9 mouse cellular contexts compared by ENCODE assay signal in the genomic region with DNA sequence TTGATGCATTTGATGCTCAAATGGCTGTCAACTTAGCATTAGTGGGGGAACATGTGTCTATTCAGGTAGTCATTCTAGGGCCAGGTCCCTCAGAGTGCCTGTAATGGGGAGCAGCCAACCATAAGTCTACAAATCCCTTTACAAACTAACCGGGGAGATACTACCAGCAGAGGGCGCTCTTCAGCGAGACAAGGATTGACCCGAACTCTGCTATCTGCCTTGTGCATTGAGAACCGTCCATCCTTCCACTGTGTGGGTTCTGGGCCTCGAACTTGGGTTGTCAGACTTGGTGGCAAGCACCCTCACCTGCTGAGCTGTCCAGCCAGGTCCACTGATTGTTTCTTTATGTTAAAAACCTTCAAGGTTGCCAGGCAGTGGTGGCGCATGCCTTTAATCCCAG. TPM values are rescaled to one million over a fixed set of nuclear protein-coding genes. Genes with fewer than 3 reads are reported as not detected.
A peak's percentile ranks its signal among the peaks of the same experiment; 100 is the strongest.
DNase-seq lines count a peak whose midpoint lies in the region; ATAC-seq lines count a peak whose summit lies in the region.
"Had no signal": no experiment of that assay in that cellular context is flagged by ENCODE, and none has a peak within 500 bp of the region (broad histone marks: within the 10 kb centered on the region; RNA-seq: fewer than 3 reads in every experiment).

No protein-coding gene starts in this region.

- peaks cover 23% of the 10 kb centered on the region for H3K4me1 ChIP-seq in hindbrain, embryonic 10.5 days (replicated peaks)
- H3K4me1 ChIP-seq in hindbrain, embryonic 13.5 days (replicated peaks) = peaks cover 16% of the 10 kb centered on the region; the same call in 1 of the 2 replicates
- H3K4me1 ChIP-seq in midbrain, embryonic 13.5 days (replicated peaks) = no peaks in the 10 kb centered on the region

- H3K27ac ChIP-seq in hindbrain, embryonic 10.5 days = no peak overlapping the region
- H3K27ac ChIP-seq in hindbrain, embryonic 13.5 days = no peak overlapping the region
- no peak overlapping the region for H3K27ac ChIP-seq in midbrain, embryonic 13.5 days
- H3K27ac ChIP-seq: limb, embryonic 12.5 days had no signal

- DNase-seq in hindbrain, embryonic 10.5 days (ENCODE audit: low spot score) = peak; percentile 76
- DNase-seq in MN1 (ENCODE audit: low spot score) = peak; percentile 90
- DNase-seq in cerebellum, adult 9-10 months = peak; percentile 80
- peak; percentile 51 to 52 for DNase-seq in gastrocnemius, postnatal 36 days
- peak; percentile 55 to 87 for DNase-seq in layer of hippocampus, postnatal 25 days (ENCODE audit: extremely low spot score in 1 of 2, low spot score in 1 of 2)
- peak; percentile 90 for DNase-seq in splenic B cell, adult 2 months (ENCODE audit: low read depth, low spot score)

- H3K9ac ChIP-seq in hindbrain, embryonic 13.5 days = no peak overlapping the region
- no peak overlapping the region for H3K9ac ChIP-seq in midbrain, embryonic 13.5 days (replicated peaks)
- H3K9ac ChIP-seq: limb, embryonic 12.5 days had no signal

- no peak for ATAC-seq in hindbrain, embryonic 13.5 days (ENCODE audit: low FRiP score)
- ATAC-seq in midbrain, embryonic 13.5 days = peak; percentile 20; the same call in 1 of the 2 replicates

- 0 out of 2 replicates have a peak, but pooled peaks cover 4% of the 10 kb centered on the region for H3K9me3 ChIP-seq in hindbrain, embryonic 10.5 days
- peaks cover 7% of the 10 kb centered on the region; the same call in 1 of the 2 replicates for H3K9me3 ChIP-seq in hindbrain, embryonic 13.5 days
- peaks cover 6% of the 10 kb centered on the region; the same call in 1 of the 2 replicates for H3K9me3 ChIP-seq in midbrain, embryonic 13.5 days

- WGBS in hindbrain, embryonic 10.5 days = 24% methylated on average over 7 of the region's 7 CpGs
- 25% methylated on average over 7 of the region's 7 CpGs for WGBS in hindbrain, embryonic 13.5 days
- WGBS in midbrain, embryonic 13.5 days = 22% methylated on average over 7 of the region's 7 CpGs

- intact Hi-C loops in gastrocnemius, postnatal 36 days (cut with DNase I) = loop anchor here (2.0 kb wide), 1 partner anchor 166 kb away; no protein-coding TSS in a partner anchor

- no peaks in the 10 kb centered on the region for H3K36me3 ChIP-seq in hindbrain, embryonic 10.5 days
- H3K36me3 ChIP-seq in hindbrain, embryonic 13.5 days = no peaks in the 10 kb centered on the region
- H3K36me3 ChIP-seq in midbrain, embryonic 13.5 days = no peaks in the 10 kb centered on the region
- H3K36me3 ChIP-seq in splenic B cell, adult 2 months (ENCODE audit: control insufficient read depth, insufficient read depth, low read length, poor library complexity, severe bottlenecking) = no peaks in the 10 kb centered on the region
- H3K36me3 ChIP-seq: limb, embryonic 12.5 days had no signal

- H3K4me3 ChIP-seq in hindbrain, embryonic 10.5 days = no peak overlapping the region
- no peak overlapping the region for H3K4me3 ChIP-seq in hindbrain, embryonic 13.5 days
- no peak overlapping the region for H3K4me3 ChIP-seq in midbrain, embryonic 13.5 days (replicated peaks)
- H3K4me3 ChIP-seq: limb, embryonic 12.5 days had no signal

- peaks cover 8% of the 10 kb centered on the region; the same call in 1 of the 2 replicates for H3K27me3 ChIP-seq in hindbrain, embryonic 10.5 days (ENCODE audit: insufficient read depth, poor library complexity, severe bottlenecking)
- H3K27me3 ChIP-seq in hindbrain, embryonic 13.5 days = no peaks in the 10 kb centered on the region
- no peaks in the 10 kb centered on the region for H3K27me3 ChIP-seq in midbrain, embryonic 13.5 days
- H3K27me3 ChIP-seq in splenic B cell, adult 2 months (ENCODE audit: control insufficient read depth, insufficient read depth, low read length, poor library complexity, severe bottlenecking) = no peaks in the 10 kb centered on the region
- H3K27me3 ChIP-seq: limb, embryonic 12.5 days had no signal

- H3K4me2 ChIP-seq in hindbrain, embryonic 13.5 days = no peak overlapping the region
- no peak overlapping the region for H3K4me2 ChIP-seq in midbrain, embryonic 13.5 days (replicated peaks)
- H3K4me2 ChIP-seq: limb, embryonic 12.5 days had no signal

RNA-seq across cellular contexts. Expression of a gene that starts 23.1 kb away (rescaled TPM):
- 1.5 TPM in 2 replicates for polyA plus RNA-seq in hindbrain, embryonic 10.5 days (2016; fragmentation: Nextera tagmentation; extraction: Ambion mirVana)
- polyA plus RNA-seq in hindbrain, embryonic 13.5 days (2015; fragmentation: Nextera tagmentation; extraction: Ambion mirVana) = 1.9 and 2.5 TPM in 2 replicates
- 10 to 100 TPM in 1 of 2 experiments, 1 to 10 TPM in 1; 7.2 to 13.7 TPM for total RNA-seq in gastrocnemius, postnatal 36 days (2021)
- total RNA-seq in layer of hippocampus, postnatal 25 days (2021) = 10 to 100 TPM; 10.7 to 13.9 TPM
- 0.82 and 0.90 TPM in 2 replicates for polyA plus RNA-seq in midbrain, embryonic 13.5 days (2015; fragmentation: Nextera tagmentation; extraction: Ambion mirVana)
